Mouse (Mus musculus): Measurements from ENCODE around the gene Necap2. TPM values are rescaled to one million over a fixed set of nuclear protein-coding genes. Genes with fewer than 3 reads are reported as not detected.
A peak's percentile ranks its signal among the peaks of the same experiment; 100 is the strongest.

Gene Necap2
- polyA plus RNA-seq, 1 experiment from 2014 or later, result 67.0 TPM

DNA sequence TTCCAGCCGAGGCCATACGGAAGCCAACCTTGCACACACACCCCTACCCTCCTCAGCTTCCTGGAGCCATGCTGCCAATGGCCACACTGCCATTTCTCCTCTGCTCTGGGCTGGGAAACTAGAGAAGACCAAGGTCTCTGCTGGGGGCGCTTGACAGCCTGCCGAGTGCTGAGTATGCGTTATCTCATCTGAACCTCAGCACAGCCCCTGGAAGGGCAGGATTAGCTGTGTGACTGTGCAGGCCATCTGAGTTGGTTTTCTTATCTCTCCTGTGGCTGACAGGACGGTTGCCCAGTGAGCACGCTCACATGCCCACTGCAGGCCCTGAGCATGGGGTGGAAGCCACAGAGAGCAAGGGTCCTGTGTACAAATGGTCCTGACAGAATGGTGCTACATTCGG lies 9.5 kb downstream of the Necap2 start:
- no peak overlapping the region for H3K4me3 ChIP-seq (ENCODE audit: low read depth, low read length)
- no peak overlapping the region for H3K27ac ChIP-seq (ENCODE audit: low read length)
- no peaks in the 10 kb centered on the region for H3K9me3 ChIP-seq (ENCODE audit: control insufficient read depth, low read depth, low read length)
- H3K27me3 ChIP-seq (ENCODE audit: control insufficient read depth, insufficient read depth, low read length), result no peaks in the 10 kb centered on the region
- peaks cover 68% of the 10 kb centered on the region for H3K36me3 ChIP-seq (ENCODE audit: control insufficient read depth, insufficient read depth, low read length)
- H3K4me1 ChIP-seq (ENCODE audit: control insufficient read depth, insufficient read depth, low read length), result no peaks in the 10 kb centered on the region
- no peak overlapping the region for H3K4me2 ChIP-seq (replicated peaks; ENCODE audit: low read depth, low read length)
- H3K9ac ChIP-seq (replicated peaks; ENCODE audit: low read depth, low read length), result no peak overlapping the region
- no peak for ATAC-seq (ENCODE audit: insufficient number of reproducible peaks, insufficient read depth, low FRiP score, low read depth)
- WGBS, result 91% methylated on average over 8 of the region's 8 CpGs

- no peak overlapping the region for H3K4me2 ChIP-seq (replicated peaks; ENCODE audit: low read depth, low read length)
- no peaks in the 10 kb centered on the region for H3K27me3 ChIP-seq (ENCODE audit: control insufficient read depth, insufficient read depth, low read length)
- no peaks in the 10 kb centered on the region for H3K9me3 ChIP-seq (ENCODE audit: control insufficient read depth, low read depth, low read length)
- no peak overlapping the region for H3K4me3 ChIP-seq (ENCODE audit: low read depth, low read length)
- no peak overlapping the region for H3K9ac ChIP-seq (replicated peaks; ENCODE audit: low read depth, low read length)
- H3K27ac ChIP-seq (ENCODE audit: low read length), result no peak overlapping the region
- H3K4me1 ChIP-seq (ENCODE audit: control insufficient read depth, insufficient read depth, low read length), result no peaks in the 10 kb centered on the region
- peaks cover 65% of the 10 kb centered on the region for H3K36me3 ChIP-seq (ENCODE audit: control insufficient read depth, insufficient read depth, low read length)
- 81% methylated on average over 9 of the region's 9 CpGs for WGBS
- ATAC-seq (ENCODE audit: insufficient number of reproducible peaks, insufficient read depth, low FRiP score, low read depth), result no peak
These were observed 10.6 kb downstream of the Necap2 start for GRCm38 (mm10) chr4:141067516-141068046.

- Histone ChIP-seq H3K27me3 (ENCODE audit: control insufficient read depth, insufficient read depth, low read length) (no peaks in the 10 kb centered on the region), H3K36me3 (ENCODE audit: control insufficient read depth, insufficient read depth, low read length) (peaks cover 60% of the 10 kb centered on the region), H3K4me2 (replicated peaks; ENCODE audit: low read depth, low read length) (no peak overlapping the region), H3K9me3 (ENCODE audit: control insufficient read depth, low read depth, low read length) (no peaks in the 10 kb centered on the region), H3K4me1 (ENCODE audit: control insufficient read depth, insufficient read depth, low read length) (no peaks in the 10 kb centered on the region), H3K4me3 (ENCODE audit: low read depth, low read length) (no peak overlapping the region), H3K27ac (ENCODE audit: low read length) (no peak overlapping the region), H3K9ac (replicated peaks; ENCODE audit: low read depth, low read length) (no peak overlapping the region)
- 67% methylated on average over 12 of the region's 12 CpGs for WGBS
- no peak for ATAC-seq (ENCODE audit: insufficient number of reproducible peaks, insufficient read depth, low FRiP score, low read depth)
These were observed 11.2 kb downstream of the Necap2 start for GRCm38 (mm10) chr4:141066709-141067515.

GRCm38 (mm10) chr4:141065123-141065522 lies 13.0 kb downstream of the Necap2 start:
- 5% methylated on average over 8 of the region's 8 CpGs for WGBS
- Histone ChIP-seq H3K4me1 (ENCODE audit: control insufficient read depth, insufficient read depth, low read length) (peaks cover 3% of the 10 kb centered on the region; the same call in 1 of the 2 replicates), H3K9me3 (ENCODE audit: control insufficient read depth, low read depth, low read length) (no peaks in the 10 kb centered on the region), H3K27ac (ENCODE audit: low read length) (no peak overlapping the region), H3K27me3 (ENCODE audit: control insufficient read depth, insufficient read depth, low read length) (no peaks in the 10 kb centered on the region), H3K4me3 (ENCODE audit: low read depth, low read length) (no peak overlapping the region), H3K9ac (replicated peaks; ENCODE audit: low read depth, low read length) (no peak overlapping the region), H3K4me2 (replicated peaks; ENCODE audit: low read depth, low read length) (no peak overlapping the region), H3K36me3 (ENCODE audit: control insufficient read depth, insufficient read depth, low read length) (peaks cover 45% of the 10 kb centered on the region)
- ATAC-seq (ENCODE audit: insufficient number of reproducible peaks, insufficient read depth, low FRiP score, low read depth), result no peak

DNA sequence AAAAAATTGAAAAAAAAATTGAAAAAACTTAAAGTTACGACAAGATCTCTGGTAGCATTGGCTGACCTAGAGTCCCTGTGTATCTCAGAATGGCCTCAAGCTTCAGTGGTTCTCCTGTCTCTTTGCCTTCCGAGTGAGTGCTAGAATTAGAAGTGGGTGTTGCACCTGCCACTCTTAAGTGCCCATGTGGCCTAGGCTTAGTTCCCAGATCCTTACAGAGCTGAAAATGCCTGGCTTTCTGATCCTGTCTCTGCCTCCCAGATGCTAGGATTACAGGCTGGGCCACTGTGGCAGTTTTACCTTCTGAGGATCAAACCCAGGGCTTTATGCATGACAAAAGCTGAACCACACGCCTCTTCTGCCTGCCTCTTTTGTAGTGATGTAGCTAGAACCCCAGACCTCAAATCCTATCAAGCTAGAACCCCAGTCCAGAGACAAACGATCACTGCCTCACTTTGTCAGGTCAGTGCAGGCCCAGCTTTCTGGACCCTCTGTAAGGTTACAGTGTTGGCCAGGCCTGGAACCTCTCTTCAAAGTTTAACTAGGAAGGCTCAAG lies 14.0 kb downstream of the Necap2 start:
- H3K27ac ChIP-seq (ENCODE audit: low read length), result no peak overlapping the region
- no peak for ATAC-seq (ENCODE audit: insufficient number of reproducible peaks, insufficient read depth, low FRiP score, low read depth)
- no peaks in the 10 kb centered on the region for H3K27me3 ChIP-seq (ENCODE audit: control insufficient read depth, insufficient read depth, low read length)
- peaks cover 9% of the 10 kb centered on the region for H3K4me1 ChIP-seq (ENCODE audit: control insufficient read depth, insufficient read depth, low read length)
- H3K9me3 ChIP-seq (ENCODE audit: control insufficient read depth, low read depth, low read length), result no peaks in the 10 kb centered on the region
- WGBS, result 86% methylated on average over 4 of the region's 4 CpGs
- no peak overlapping the region for H3K4me2 ChIP-seq (replicated peaks; ENCODE audit: low read depth, low read length)
- no peak overlapping the region for H3K4me3 ChIP-seq (ENCODE audit: low read depth, low read length)
- no peak overlapping the region for H3K9ac ChIP-seq (replicated peaks; ENCODE audit: low read depth, low read length)
- H3K36me3 ChIP-seq (ENCODE audit: control insufficient read depth, insufficient read depth, low read length), result peaks cover 36% of the 10 kb centered on the region

DNA sequence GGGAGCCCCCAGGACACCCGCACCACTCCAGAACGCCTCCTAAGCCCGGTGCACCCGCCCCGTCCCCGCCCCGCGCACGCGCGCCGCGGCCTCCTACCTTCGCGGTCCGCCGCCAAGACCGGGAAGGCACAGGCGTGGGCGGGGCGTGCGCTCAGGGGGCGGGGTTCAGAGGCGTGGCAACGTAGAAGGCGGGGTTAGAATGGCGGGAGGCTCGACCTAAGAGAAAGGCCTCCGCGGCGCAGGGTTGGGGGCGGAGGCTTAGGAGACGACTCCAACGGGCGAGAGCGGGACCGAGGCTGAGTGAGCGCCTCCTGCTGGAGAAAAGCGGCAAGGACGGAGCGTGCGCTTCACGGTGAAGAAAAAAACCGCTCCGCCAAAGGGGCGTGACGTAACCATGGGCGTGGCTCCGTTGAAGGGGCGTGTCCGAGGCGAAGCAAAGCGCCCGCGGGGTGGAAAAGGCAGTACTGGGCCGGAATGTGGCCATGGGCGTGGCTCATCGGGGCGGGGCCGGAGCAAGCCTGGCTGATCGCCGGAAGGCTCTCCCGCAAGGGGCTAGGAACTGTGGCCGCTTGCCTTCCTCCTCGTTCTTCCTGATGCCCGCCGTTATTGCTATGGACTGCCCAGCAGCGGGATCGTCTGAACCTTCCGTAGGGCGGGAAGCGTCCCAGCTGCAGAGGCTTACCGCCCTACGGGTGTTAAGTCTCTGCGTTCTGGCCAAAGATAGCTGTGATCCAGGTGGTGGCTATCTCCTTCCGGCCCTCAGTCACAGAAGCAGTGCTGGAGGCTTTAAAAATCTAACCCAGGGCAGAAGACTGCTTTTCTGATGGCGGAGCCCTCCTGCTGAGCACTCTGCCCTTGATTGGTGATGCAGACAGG lies 17.5 kb downstream of the Necap2 start, which contains the start of gene Crocc:
Gene Crocc, minus strand, starts transcription at position 125 of the 876 bp plus-strand sequence.
- ATAC-seq (ENCODE audit: insufficient number of reproducible peaks, insufficient read depth, low FRiP score, low read depth), result peak; percentile 96
- Histone ChIP-seq H3K36me3 (ENCODE audit: control insufficient read depth, insufficient read depth, low read length) (peaks cover 8% of the 10 kb centered on the region), H3K4me3 (ENCODE audit: low read depth, low read length) (peak within 1 kb of the TSS; percentile 63), H3K4me1 (ENCODE audit: control insufficient read depth, insufficient read depth, low read length) (peaks cover 12% of the 10 kb centered on the region), H3K4me2 (replicated peaks; ENCODE audit: low read depth, low read length) (peak within 1 kb of the TSS; percentile 79), H3K27ac (ENCODE audit: low read length) (peak within 1 kb of the TSS; percentile 91), H3K27me3 (ENCODE audit: control insufficient read depth, insufficient read depth, low read length) (no peaks in the 10 kb centered on the region), H3K9ac (replicated peaks; ENCODE audit: low read depth, low read length) (peak within 1 kb of the TSS; percentile 73), H3K9me3 (ENCODE audit: control insufficient read depth, low read depth, low read length) (no peaks in the 10 kb centered on the region)
- under 1% methylated on average over 75 of the region's 77 CpGs for WGBS

GRCm38 (mm10) chr4:141059616-141060425 lies 18.3 kb downstream of the Necap2 start:
- Histone ChIP-seq H3K4me1 (ENCODE audit: control insufficient read depth, insufficient read depth, low read length) (peaks cover 12% of the 10 kb centered on the region), H3K36me3 (ENCODE audit: control insufficient read depth, insufficient read depth, low read length) (peaks cover 7% of the 10 kb centered on the region; the same call in 1 of the 2 replicates), H3K27ac (ENCODE audit: low read length) (peak overlapping the region; percentile 91), H3K9ac (replicated peaks; ENCODE audit: low read depth, low read length) (peak overlapping the region; percentile 73), H3K4me3 (ENCODE audit: low read depth, low read length) (peak overlapping the region; percentile 63), H3K9me3 (ENCODE audit: control insufficient read depth, low read depth, low read length) (no peaks in the 10 kb centered on the region), H3K4me2 (replicated peaks; ENCODE audit: low read depth, low read length) (peak overlapping the region; percentile 79), H3K27me3 (ENCODE audit: control insufficient read depth, insufficient read depth, low read length) (no peaks in the 10 kb centered on the region)
- 1% methylated on average over 32 of the region's 32 CpGs for WGBS
- peak; percentile 48 for ATAC-seq (ENCODE audit: insufficient number of reproducible peaks, insufficient read depth, low FRiP score, low read depth)
